Mouse (Mus musculus) hematopoietic stem cell, adult 5-6 weeks (primary cell): ENCODE measurements around the gene Aifm2. TPM values are rescaled to one million over a fixed set of nuclear protein-coding genes. Genes with fewer than 3 reads are reported as not detected.

Source experiments
- ATAC-seq, 2 experiments: fragments of 125-278 bp in 1 of 2; replicated peaks in 1 of 2; 2 replicates each; pipeline ENCODE4 v1.8.0; 2016 to 2017; ENCODE audit warnings: inconsistent platforms in 2 of 2, mild to moderate bottlenecking in 2 of 2, moderate number of reproducible peaks in 2 of 2, low read depth in 1 of 2, moderate TSS enrichment in 1 of 2; ENCODE audit not compliant: low FRiP score in 2 of 2, poor library complexity in 2 of 2, severe bottlenecking in 2 of 2, insufficient read depth in 1 of 2, low TSS enrichment in 1 of 2
- total RNA-seq: library from RNA; stranded (forward); fragments of 172-1452, 232-1000 nt; gene quantifications from 2 replicates; pipeline ENCODE4 v1.2.3, GENCODE M21; 2017

Aifm2 gene
- 3.8 and 8.1 TPM in 2 replicates for total RNA-seq

- peak; percentile 66 to 82 for ATAC-seq
These were observed at the start of gene Aifm2 for GRCm38 (mm10) chr10:61714771-61715461. Aifm2 (plus strand) TSS chr10:61715263.

GRCm38 (mm10) chr10:61665651-61666050 lies 49.4 kb upstream of the Aifm2 start:
- no peak for ATAC-seq

GRCm38 (mm10) chr10:61669289-61669688 lies 45.8 kb upstream of the Aifm2 start:
- ATAC-seq, result no peak

- no peak for ATAC-seq
These were observed 45.2 kb upstream of the Aifm2 start for GRCm38 (mm10) chr10:61669896-61670295.

GRCm38 (mm10) chr10:61670758-61671157 lies 44.3 kb upstream of the Aifm2 start:
- no peak for ATAC-seq

- no peak for ATAC-seq
These were observed 39.1 kb upstream of the Aifm2 start for GRCm38 (mm10) chr10:61675935-61676334.

- ATAC-seq, result no peak
These were observed 35.5 kb upstream of the Aifm2 start for GRCm38 (mm10) chr10:61679545-61679944.

GRCm38 (mm10) chr10:61680015-61680913 lies 34.8 kb upstream of the Aifm2 start, which contains the start of gene Sar1a:
Sar1a (plus strand) TSS chr10:61680299.
- ATAC-seq, result peak; percentile 99

- no peak for ATAC-seq
These were observed 25.7 kb upstream of the Aifm2 start for GRCm38 (mm10) chr10:61689405-61689804.

GRCm38 (mm10) chr10:61693563-61693962 lies 21.5 kb upstream of the Aifm2 start:
- ATAC-seq, result no peak

- ATAC-seq, result peak; percentile 98 to 100
These were observed 20.0 kb upstream of the Aifm2 start, which contains the start of gene Tysnd1 for GRCm38 (mm10) chr10:61694870-61695670. Tysnd1 (plus strand) TSS chr10:61695514.

GRCm38 (mm10) chr10:61695703-61696559 lies 19.1 kb upstream of the Aifm2 start:
- 0 out of 4 replicates have a peak, but pooled peaks of 1 of the 2 experiments have one; percentile 15 for ATAC-seq

GRCm38 (mm10) chr10:61696560-61696823 lies 18.6 kb upstream of the Aifm2 start:
- ATAC-seq, result no peak

GRCm38 (mm10) chr10:61697028-61697427 lies 18.0 kb upstream of the Aifm2 start:
- no peak for ATAC-seq

GRCm38 (mm10) chr10:61704663-61705062 lies 10.4 kb upstream of the Aifm2 start:
- ATAC-seq, result no peak

- no peak for ATAC-seq
These were observed 8.4 kb upstream of the Aifm2 start for GRCm38 (mm10) chr10:61706412-61707375.
